Mouse (Mus musculus) spleen, embryonic (tissue): ENCODE results near the gene Amigo3.

ENCODE experiments used
- CTCF ChIA-PET: fragments of 350-600 bp; sonication (Branson Sonifier 250); formaldehyde crosslinking; loops from one replicate; lab custom pipeline; 2022; lab: Charles Lee

Amigo3 gene

DNA sequence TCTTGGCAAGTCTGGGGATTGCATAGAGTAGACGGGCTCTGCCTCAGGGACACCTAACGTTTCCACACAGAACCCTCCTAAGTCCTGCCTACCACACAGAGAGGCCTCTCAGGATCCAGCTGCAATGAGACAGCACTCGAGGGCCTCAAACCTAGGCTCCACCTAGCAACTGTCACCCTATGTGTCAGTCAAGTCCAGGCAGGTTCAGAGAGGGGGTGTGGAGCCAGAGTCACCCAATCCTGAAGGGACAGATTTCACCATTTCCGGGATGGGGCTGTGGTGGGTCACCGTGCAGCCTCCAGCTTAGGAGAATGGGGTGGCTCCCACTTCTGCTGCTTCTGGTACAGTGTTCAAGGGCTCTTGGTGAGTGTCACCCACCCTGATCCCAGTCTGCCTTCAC lies 27.2 kb downstream of the Amigo3 start, which contains the start of gene Mst1:
Mst1 (plus strand) TSS at position 269 of the 400 bp plus-strand sequence.
- CTCF ChIA-PET: no interaction called here

DNA sequence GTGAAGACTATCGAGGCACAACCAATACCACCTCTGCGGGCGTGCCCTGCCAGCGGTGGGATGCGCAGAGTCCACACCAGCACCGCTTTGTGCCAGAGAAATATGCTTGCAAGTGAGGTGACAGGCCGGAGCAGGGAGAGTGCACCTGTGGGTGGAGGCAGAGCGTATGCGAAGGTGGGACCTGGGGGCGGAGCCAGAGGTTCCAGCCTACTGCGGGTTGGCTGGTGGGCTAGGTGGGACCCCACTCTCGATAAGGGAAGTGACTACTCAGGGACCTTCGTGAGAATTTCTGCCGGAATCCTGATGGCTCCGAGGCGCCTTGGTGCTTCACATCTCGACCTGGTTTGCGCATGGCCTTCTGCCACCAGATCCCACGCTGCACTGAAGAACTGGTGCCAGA lies 29.6 kb downstream of the Amigo3 start:
- CTCF ChIA-PET: no interaction called here

DNA sequence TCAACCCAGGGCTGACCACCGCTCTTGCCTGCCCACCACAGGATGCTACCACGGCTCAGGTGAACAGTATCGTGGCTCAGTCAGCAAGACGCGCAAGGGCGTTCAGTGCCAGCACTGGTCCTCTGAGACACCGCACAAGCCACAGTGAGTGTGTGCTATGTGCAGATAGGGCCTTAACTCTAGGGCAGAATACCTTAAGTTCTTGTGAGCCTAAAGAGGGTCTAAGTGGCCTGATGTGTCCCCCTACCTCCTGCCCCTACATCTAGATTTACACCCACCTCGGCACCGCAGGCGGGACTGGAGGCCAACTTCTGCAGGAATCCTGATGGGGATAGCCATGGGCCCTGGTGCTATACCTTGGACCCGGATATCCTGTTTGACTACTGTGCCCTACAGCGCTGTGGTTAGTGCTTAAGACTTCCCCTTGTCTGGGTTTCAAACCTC lies 30.1 kb downstream of the Amigo3 start, which contains the start of gene Rnf123:
Rnf123 (minus strand) TSS at position 359 of the 444 bp plus-strand sequence.
- CTCF ChIA-PET: no interaction called here

DNA sequence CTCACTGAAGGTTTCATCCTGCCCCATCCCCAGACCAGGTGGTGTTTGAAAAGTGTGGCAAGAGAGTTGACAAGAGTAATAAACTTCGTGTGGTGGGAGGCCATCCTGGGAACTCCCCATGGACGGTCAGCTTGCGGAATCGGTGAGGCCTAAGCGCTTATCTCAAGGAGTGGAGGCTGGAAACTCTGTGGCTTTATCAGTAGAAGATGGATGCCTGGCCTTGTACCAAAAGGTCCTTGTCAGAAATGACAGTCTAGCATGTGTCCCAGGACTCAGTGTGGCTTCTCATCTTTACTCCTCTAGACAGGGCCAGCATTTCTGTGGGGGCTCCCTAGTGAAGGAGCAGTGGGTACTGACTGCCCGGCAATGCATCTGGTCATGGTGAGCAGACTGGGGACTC lies 30.6 kb downstream of the Amigo3 start:
- CTCF ChIA-PET: no interaction called here

DNA sequence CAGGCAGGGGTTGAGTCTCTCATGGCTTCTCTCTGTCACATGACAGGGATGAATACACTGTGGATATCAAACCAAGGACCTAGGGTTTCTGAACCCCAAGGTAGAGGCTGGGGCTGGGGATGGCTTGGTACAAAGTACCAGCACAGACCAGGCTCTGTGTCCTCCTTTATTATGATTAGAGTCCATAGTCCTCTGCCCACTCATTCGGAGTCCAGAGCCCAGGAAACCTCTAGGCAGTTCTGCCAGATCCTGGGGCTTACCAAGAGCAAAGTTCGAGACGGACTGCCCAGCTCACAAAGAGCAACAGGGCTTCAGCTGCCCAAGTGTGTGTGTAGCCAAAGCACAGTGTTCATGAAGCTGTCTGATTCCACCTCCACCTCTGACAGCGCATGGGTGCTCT lies 32.3 kb downstream of the Amigo3 start:
- CTCF ChIA-PET: no interaction called here

DNA sequence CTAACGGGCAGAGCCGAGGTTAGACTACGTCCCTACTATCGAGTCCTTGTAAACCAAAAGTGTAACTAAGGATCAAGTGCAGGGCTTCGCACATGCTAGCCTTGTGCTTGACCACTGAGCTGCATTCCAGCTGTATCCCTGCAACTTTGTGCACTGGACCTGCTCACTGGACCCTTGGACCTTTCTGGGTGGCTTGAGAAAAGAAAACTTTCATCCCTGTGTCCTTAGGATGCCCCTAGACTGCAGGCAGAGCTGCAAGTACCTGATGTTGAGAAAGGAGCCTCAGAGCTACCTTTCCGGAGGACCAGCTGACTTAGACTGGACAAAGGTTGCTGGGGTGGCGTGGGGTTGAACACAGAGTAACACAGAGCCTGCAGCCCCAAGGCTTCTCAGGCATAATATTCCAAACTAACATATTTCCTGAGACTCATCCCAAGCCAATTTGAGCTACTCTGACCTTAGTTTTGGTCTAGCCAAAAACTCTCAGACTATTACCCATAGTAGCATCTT lies 37.7 kb downstream of the Amigo3 start:
- CTCF ChIA-PET: no interaction called here

DNA sequence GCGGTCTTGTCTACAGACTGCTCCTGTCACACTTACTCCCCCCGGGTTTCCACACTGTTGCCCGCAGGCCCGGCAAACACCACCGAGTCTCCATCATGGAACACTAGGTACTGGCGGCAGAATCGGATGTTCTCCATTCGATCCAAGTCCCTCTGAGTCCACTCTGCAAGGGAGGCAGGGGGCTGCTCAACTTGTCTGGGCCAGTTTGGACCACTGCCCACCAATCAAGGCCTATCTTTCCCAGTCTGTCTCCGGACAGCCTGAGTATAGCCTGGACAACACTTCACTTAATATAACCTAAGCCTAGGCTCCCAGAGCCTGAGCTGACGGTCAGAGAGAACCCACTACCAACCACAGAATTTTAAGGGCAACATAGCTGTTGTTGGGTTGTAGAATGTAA lies 40.6 kb downstream of the Amigo3 start:
- CTCF ChIA-PET: no interaction called here

DNA sequence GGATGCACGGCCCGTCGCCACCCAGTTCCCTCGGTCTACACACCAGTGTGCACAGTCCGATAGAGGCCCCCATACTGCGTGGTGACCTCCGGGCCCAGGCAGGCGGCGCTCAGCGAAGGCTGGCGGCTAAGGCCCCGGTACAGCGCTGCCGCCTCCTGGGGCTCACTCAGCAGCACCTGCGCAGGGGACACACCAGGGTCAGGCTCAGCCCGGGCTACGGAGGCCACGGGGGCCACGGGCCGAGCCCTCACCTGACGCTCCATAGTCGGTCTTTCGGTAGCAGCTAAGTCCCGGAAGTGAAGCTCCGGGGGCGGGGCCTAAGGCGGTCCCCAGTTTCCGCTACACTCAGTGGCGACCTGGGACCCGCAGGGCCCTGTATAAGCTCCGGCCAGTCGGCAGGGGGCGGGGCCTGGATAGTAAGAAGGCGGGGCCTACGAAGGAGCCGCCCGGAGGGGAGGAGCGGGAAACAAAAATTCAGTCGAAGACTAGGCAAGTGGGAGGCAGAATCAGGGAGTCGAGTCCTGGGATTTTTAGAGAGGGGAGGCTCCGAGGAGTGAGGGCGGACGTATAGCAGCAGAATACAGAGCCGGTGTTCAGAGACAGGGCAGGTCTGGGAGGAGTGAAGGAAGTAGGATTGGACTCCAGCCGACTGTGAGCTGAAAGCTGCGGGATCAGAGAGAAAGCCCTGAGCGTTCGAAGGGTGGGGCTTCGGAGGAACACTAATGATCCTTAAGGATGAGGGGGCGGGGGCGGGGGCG lies 41.4 kb downstream of the Amigo3 start, which contains the start of gene Apeh:
Apeh (minus strand) TSS at position 423 of the 758 bp plus-strand sequence.
- CTCF ChIA-PET: no interaction called here

DNA sequence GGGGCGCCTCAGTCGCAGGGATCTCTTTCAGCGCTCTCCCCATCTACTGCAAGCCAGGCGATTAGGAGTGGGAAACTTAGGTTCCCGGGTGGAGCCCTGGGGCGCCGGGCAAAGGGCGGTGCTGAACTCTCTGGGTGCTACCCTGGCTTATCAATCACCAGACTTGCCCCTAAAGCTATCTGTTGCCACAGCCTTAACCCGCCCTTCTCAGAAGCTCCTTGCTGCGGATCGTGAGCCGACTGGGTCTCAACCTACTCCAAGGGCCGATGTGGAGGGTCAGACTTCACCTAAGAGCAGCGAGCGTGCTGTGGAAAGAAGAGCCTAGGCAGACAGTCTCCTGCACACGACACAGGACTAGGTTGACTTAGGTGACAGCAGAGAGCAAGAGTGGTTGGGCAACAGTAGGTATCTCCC lies 42.0 kb downstream of the Amigo3 start:
- CTCF ChIA-PET: interaction anchor here (0.6 to 0.9 kb wide), 2 partner anchors 219 to 232 kb away, joined by 3 to 8 read pairs; no protein-coding TSS in a partner anchor

DNA sequence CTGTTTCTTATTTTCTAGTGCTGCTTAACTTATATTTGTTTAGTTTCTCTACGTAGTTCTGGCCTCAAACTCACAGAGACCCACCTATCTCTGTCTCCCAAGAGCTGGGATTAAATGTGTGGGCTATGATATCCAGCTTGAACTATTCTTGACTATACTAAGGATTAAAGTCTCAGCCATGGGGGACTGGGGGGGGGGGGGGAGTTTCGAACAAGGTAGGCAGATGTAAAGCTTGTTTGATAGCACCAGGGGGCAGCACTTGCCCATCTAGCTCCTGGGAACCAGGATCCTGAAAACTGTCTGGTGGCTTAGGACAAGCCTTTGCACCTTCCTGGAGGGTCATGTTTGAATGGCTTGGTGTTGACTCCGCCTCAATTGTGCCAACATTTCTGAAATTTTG lies 42.6 kb downstream of the Amigo3 start:
- CTCF ChIA-PET: interaction anchor here (0.6 to 0.9 kb wide), 4 partner anchors 17 to 231 kb away, joined by 3 to 8 read pairs (median 3); no protein-coding TSS in a partner anchor

DNA sequence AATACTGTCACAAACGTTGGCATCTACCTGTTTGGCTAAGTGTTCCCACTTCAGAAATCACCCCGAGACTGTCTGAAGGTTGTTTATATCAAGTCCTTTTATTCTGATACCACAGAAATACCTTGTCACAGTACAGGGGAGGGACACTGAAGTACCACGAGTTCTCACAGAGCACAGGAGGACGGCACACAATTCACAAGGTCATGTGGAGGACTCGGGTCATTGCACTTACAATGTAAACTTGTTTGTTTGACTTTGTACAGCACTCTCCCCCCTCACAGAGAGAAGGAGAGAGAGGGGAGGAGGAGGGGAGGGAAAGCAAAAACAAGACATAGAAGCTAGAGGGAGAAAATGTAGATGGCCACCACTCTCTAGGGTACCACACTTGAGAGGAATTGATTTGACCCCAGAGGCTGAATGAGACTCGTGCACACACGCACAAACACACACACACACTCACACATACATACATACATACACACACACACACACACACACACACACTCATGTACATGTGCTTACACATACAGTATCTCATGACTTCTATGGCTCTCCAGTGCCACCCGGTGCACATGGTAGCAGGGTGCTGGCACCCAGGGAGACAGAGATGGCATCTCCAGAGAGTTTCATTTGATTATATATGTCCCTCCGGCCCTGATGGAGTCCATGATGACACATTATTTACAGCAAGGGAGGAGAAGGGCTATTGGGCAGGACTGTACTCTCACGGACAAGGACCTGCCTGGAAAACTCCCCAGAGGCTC lies 43.2 kb downstream of the Amigo3 start:
- CTCF ChIA-PET: interaction anchor here (0.6 kb wide), 2 partner anchors 18 to 81 kb away, joined by 3 read pairs; no protein-coding TSS in a partner anchor

DNA sequence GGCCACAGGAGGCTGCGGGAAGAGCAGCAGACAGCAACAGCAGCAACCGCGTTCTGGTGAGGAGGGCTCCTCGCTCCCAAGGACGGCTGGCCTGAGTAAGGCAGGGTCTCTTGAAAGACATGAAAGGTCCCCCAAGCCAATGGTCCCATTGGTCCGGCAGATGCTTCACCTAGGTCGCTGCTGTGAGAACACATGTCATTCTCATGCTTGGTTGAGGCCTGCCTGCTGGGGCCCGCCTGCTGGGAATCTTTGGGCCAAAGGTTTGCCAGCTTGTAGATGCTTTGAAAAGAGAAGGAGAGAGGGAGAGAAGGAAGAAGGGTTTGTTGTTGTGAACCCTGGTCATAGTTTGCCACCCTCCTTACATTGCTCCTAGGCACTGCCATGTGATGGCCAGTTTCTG lies 46.7 kb downstream of the Amigo3 start:
- CTCF ChIA-PET: no interaction called here

DNA sequence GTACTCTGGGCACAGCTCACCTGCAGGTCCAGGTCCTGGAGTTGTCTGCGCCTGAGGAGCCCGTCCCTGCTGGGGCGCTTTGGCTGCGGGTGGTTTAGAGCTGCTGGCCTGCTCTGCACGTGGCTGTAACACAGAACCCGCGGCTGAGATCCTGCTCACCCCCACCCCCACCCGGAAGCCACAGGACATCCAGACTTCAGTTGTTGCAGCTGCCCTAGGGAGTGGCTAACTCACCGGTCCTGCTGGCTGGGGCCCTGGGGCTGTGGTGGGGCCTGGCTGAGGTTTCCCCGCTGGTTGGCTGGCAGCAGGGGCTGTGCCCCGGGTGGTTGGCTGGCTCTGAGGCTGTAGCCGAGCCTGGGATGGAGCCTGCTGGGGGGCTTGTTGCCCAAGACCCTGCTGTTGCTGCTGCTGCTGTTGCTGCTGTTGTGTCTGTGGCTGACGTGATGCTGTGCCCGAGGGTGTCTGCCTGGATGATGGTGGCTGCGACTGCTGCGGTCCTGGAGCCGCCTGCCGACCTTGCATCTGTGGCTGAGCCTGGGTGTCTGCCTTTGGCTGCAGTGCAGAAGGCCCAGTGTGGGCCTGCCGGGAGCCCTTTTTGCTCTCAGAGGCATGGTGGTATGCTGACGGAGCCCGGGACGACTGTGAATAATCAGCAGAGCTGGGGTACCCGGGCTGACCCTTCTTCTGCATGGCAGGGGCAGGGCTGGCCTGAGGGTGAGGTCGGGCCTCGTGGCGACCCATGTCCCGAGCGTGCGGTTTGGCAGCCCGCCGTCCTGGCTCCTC lies 52.0 kb downstream of the Amigo3 start:
- CTCF ChIA-PET: no interaction called here
